Mouse (Mus musculus) cortical plate, adult 2 months (tissue): Measurements from ENCODE around the gene Fzd10. TPM values are rescaled to one million over a fixed set of nuclear protein-coding genes. Genes with fewer than 3 reads are reported as not detected.
A peak's percentile ranks its signal among the peaks of the same experiment; 100 is the strongest.

Experiments
- H3K27ac ChIP-seq: fragments of 200-500 bp; 2 replicates; pipeline ENCODE4 v1.5.1; 2012; ENCODE audit warnings: low read length, control low read depth, inconsistent platforms; ENCODE audit not compliant: insufficient read depth
- H3K4me1 ChIP-seq: fragments of 200-500 bp; 2 replicates; pipeline ENCODE4 v1.6.1; 2011; ENCODE audit warnings: low read length; ENCODE audit not compliant: control insufficient read depth, insufficient read depth
- H3K4me3 ChIP-seq: fragments of 200-500 bp; 2 replicates; pipeline ENCODE4 v1.5.1; 2011; ENCODE audit warnings: mild to moderate bottlenecking, low read length, control low read depth; ENCODE audit not compliant: insufficient read depth
- CTCF ChIP-seq: fragments of 200-500 bp; IDR thresholded peaks from 2 replicates; pipeline ENCODE4 v1.5.1; 2011; ENCODE audit warnings: mild to moderate bottlenecking, control low read depth, low read length; ENCODE audit not compliant: insufficient read depth; ENCODE audit errors: extremely low read depth
- POLR2A ChIP-seq: fragments of 200-500 bp; IDR thresholded peaks from 2 replicates; pipeline ENCODE4 v1.6.1; 2011; ENCODE audit warnings: mild to moderate bottlenecking, low read length, control low read depth; ENCODE audit not compliant: insufficient read depth; ENCODE audit errors: extremely low read depth
- polyA plus RNA-seq: library from polyadenylated mRNA; depleted of rRNA; stranded (reverse); fragments of >200 nt; gene quantifications from 2 replicates; pipeline ENCODE4 v1.2.3, GENCODE M21; 2012

The Fzd10 gene
- polyA plus RNA-seq, 1 experiment, result 1.9 TPM

- TF ChIP-seq CTCF (no peak), POLR2A (no peak)
- H3K4me3 ChIP-seq, result no peak overlapping the region
- H3K27ac ChIP-seq, result no peak overlapping the region
- H3K4me1 ChIP-seq, result no peaks in the 10 kb centered on the region
These were observed 21.5 kb upstream of the Fzd10 start for GRCm38 (mm10) chr5:128579047-128579650.

- H3K4me3 ChIP-seq, result no peak overlapping the region
- H3K27ac ChIP-seq, result no peak overlapping the region
- TF ChIP-seq CTCF, result no peak
- no peak for TF ChIP-seq POLR2A
- H3K4me1 ChIP-seq, result no peaks in the 10 kb centered on the region
These were observed 19.7 kb upstream of the Fzd10 start for GRCm38 (mm10) chr5:128580931-128581330.

DNA sequence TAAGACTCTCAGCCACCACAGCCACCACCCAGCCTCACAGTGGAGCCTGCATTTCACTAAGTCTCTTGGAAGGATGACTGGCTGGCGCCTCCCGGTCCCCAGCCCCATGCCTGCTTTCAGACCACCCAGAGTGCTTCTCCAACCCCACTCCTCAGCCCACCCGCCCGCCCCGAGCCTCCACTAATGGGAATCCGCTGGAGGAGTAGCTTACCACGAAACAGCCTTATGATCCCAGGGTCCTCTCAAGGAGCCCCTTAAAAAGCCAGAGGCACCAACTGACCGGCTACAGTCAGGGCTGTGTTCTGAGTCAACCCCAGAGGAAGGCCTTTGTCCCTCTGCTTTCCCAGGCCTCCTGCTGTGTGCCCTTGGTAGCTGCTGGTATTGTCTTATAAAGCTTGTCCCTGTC lies 19.1 kb upstream of the Fzd10 start:
- Histone ChIP-seq H3K4me1 (no peaks in the 10 kb centered on the region), H3K4me3 (no peak overlapping the region), H3K27ac (no peak overlapping the region)
- no peak for TF ChIP-seq CTCF
- TF ChIP-seq POLR2A, result no peak

- Histone ChIP-seq H3K4me1 (no peaks in the 10 kb centered on the region), H3K4me3 (no peak overlapping the region), H3K27ac (no peak overlapping the region)
- TF ChIP-seq POLR2A (no peak), CTCF (no peak)
These were observed 11.4 kb upstream of the Fzd10 start for GRCm38 (mm10) chr5:128589231-128589630.

GRCm38 (mm10) chr5:128593446-128593845 lies 7.2 kb upstream of the Fzd10 start:
- TF ChIP-seq CTCF (no peak), POLR2A (no peak)
- H3K27ac ChIP-seq, result no peak overlapping the region
- H3K4me3 ChIP-seq, result no peak overlapping the region
- H3K4me1 ChIP-seq, result no peaks in the 10 kb centered on the region

DNA sequence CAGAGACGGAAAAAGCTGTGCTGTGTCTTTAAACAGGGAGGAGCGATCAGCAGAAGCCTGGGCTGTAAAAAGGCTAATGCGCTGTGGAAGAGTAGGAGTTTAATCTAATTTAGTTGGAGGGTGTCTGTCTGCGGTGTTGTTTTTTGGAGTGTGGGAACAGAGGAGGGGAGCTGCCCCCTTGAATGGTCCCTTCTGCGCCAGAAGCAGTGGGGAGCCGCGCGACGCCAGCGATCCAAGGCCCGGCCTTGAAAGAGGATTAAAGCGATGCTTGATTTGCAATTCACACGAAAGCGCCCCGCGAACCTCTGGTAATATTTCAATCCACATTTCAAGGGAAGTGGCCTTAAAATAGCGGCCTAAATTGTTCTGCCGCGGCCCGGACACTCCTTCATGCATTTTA lies 3.8 kb upstream of the Fzd10 start:
- Histone ChIP-seq H3K4me1 (no peaks in the 10 kb centered on the region), H3K4me3 (peak overlapping the region; percentile 22), H3K27ac (no peak overlapping the region)
- TF ChIP-seq POLR2A (no peak), CTCF (no peak)

DNA sequence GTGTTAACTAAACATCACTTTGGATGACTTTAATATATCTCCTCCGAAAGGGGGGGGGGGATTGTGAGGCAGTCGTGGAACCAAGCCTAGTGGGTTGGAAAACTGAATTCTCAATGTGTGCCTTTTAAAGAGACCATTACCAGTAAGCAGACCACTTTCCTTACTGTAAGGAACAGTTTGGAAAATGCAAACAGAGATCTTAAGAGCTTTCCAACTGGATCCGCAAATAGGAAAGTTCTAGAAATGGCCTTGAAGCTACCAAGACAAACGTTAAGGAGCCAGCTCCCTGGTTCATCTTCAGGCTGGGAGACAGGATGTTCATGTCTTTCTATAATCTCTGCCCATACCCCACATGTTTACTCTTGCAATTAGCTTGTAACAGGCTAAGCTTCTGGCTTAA lies 3.3 kb upstream of the Fzd10 start:
- H3K4me3 ChIP-seq, result 0 out of 2 replicates have a peak overlapping the region, but pooled peaks have one; percentile 22
- no peak overlapping the region for H3K27ac ChIP-seq
- no peaks in the 10 kb centered on the region for H3K4me1 ChIP-seq
- TF ChIP-seq POLR2A (no peak), CTCF (no peak)

DNA sequence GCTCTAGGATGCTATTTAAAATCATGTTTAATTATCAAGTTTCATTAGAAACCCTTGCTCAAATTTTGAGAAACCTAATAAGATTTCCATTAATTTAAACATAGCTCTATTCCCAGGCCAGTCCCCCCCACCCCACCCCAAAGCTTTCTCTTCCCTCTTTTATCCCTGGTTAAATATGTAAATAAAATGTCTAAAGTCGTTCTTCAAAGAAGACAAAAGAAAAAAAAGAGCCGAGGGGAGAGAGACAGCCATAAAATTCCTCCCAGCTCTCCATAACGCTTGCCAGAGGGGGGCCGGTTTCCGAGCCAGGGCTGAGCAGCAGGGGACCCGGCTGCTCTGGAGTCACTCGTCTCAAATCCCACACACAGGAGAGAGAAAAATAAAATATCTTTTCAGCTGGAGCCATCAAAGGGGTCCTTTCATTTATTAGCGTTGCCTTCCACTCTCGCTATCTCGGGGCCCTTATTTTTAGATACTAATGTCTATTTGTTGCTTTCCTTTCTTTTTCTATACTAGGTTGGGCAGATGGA lies 2.4 kb upstream of the Fzd10 start:
- Histone ChIP-seq H3K4me3 (no peak overlapping the region), H3K4me1 (no peaks in the 10 kb centered on the region), H3K27ac (no peak overlapping the region)
- TF ChIP-seq POLR2A (no peak), CTCF (no peak)

- H3K27ac ChIP-seq, result no peak overlapping the region
- no peak for TF ChIP-seq POLR2A
- peak overlapping the region; percentile 26 for H3K4me3 ChIP-seq
- no peaks in the 10 kb centered on the region for H3K4me1 ChIP-seq
These were observed 1.8 kb upstream of the Fzd10 start for GRCm38 (mm10) chr5:128598760-128599364.
